Mouse (Mus musculus): ENCODE results near the gene Sptbn2.

GRCm38 (mm10) chr19:4782891-4783290 lies 71.9 kb downstream of the Sptbn2 start:
- no peak for TF ChIP-seq POLR2A (IDR thresholded peaks at IDR 0.05; ENCODE audit: insufficient read depth, low read depth, low read length)
- TF ChIP-seq CTCF (IDR thresholded peaks at IDR 0.05) = no peak
- no peak for TF ChIP-seq EP300 (IDR thresholded peaks at IDR 0.05; ENCODE audit: insufficient read depth, low read depth, low read length)
